Mouse (Mus musculus) heart, embryonic 12.5 days (tissue): ENCODE measurements at regions not wholly inside any gene's neighbourhood (a gene's known extent, or its start where the extent isn't known, plus 50 kb on each side); places are given as distances from the start of the nearest gene placed in this dataset.

ENCODE experiments used
- ATAC-seq: fragments of 200-750 bp; cut with Nextera tagmentation; 2 replicates; pipeline ENCODE4 v1.8.0; 2017; ENCODE audit warnings: moderate TSS enrichment, moderate library complexity; ENCODE audit not compliant: insufficient number of reproducible peaks, low FRiP score
- H3K27ac ChIP-seq: fragments of 300-500 bp; sonication (generic); 2 replicates; pipeline ENCODE4 v1.5.1; 2016; ENCODE audit warnings: mild to moderate bottlenecking, moderate library complexity; ENCODE audit not compliant: poor library complexity, severe bottlenecking
- H3K27me3 ChIP-seq: fragments of 300-500 bp; sonication (generic); replicated peaks from 2 replicates; pipeline ENCODE4 v1.6.1; 2016; ENCODE audit warnings: mild to moderate bottlenecking, moderate library complexity
- H3K36me3 ChIP-seq: fragments of 300-500 bp; sonication (generic); 2 replicates; pipeline ENCODE4 v1.6.1; 2016; ENCODE audit warnings: mild to moderate bottlenecking, moderate library complexity
- H3K4me1 ChIP-seq: fragments of 300-500 bp; sonication (generic); replicated peaks from 2 replicates; pipeline ENCODE4 v1.6.1; 2016; ENCODE audit warnings: mild to moderate bottlenecking
- H3K4me2 ChIP-seq: fragments of 300-500 bp; sonication (generic); 2 replicates; pipeline ENCODE4 v1.6.1; 2016; ENCODE audit warnings: mild to moderate bottlenecking, moderate library complexity
- H3K4me3 ChIP-seq: fragments of 300-500 bp; sonication (generic); 2 replicates; pipeline ENCODE4 v1.5.1; 2016; ENCODE audit warnings: mild to moderate bottlenecking
- H3K9ac ChIP-seq: fragments of 300-500 bp; sonication (generic); 2 replicates; pipeline ENCODE4 v1.6.1; 2016; ENCODE audit warnings: mild to moderate bottlenecking, moderate library complexity
- H3K9me3 ChIP-seq: fragments of 300-500 bp; sonication (generic); replicated peaks from 2 replicates; pipeline ENCODE4 v1.6.1; 2016; ENCODE audit warnings: mild to moderate bottlenecking, moderate library complexity
- WGBS: fragments of 180-500 bp; shearing (Covaris S2); methylation state at CpG from one replicate; pipeline ENCODE4 v1.1.7; 2016; 5-methylcytosine and 5-hydroxymethylcytosine counted together

DNA sequence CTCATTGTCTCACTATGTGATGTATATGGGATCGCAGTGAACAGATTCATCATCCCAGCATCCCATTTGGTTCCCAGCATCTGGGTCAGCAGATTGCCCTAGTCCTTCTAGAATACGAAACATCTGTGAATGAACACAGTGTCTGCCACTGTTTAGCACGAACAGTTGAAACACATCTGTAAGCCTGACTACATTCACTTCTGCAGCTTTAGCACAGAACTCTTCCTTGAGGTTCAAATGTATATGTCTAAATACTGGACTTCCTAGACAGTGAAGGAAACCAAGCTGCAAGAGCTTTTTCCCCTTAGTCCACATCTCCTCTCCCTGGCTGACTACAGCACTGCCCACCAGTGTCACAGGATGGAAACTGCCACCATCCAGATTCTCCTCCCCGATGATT, 283.0 kb upstream of the Tle4 start:
- no peak for ATAC-seq
- Histone ChIP-seq H3K36me3 (no peaks in the 10 kb centered on the region), H3K9me3 (no peaks in the 10 kb centered on the region), H3K4me1 (peaks cover 12% of the 10 kb centered on the region), H3K27me3 (peaks cover 11% of the 10 kb centered on the region; the same call in 1 of the 2 replicates), H3K27ac (no peak overlapping the region), H3K4me2 (no peak overlapping the region), H3K9ac (no peak overlapping the region), H3K4me3 (no peak overlapping the region)
- WGBS, result 79% methylated on average over 4 of the region's 4 CpGs

DNA sequence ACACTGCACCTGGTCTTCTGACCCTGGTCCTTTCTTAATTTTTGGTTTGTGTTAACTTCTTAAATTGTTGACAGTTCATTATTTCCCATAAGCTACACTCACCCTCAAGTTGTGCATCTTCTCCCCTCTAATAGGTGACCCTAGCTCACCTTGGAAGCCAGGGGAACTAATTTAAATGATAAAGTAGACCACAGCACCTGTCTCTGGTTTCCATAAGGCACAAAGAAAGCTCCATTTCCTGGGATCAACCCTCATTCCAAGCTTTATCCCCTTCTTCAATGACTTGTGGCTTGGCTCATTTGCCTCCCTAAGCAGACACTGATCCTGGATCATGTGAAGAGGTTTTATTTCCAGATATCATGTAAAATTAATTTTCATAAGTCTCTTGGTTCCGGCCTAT, 276.1 kb upstream of the Tle4 start:
- Histone ChIP-seq H3K4me2 (no peak overlapping the region), H3K9me3 (no peaks in the 10 kb centered on the region), H3K4me1 (no peaks in the 10 kb centered on the region; the same call in 1 of the 2 replicates), H3K27me3 (no peaks in the 10 kb centered on the region), H3K9ac (no peak overlapping the region), H3K36me3 (no peaks in the 10 kb centered on the region), H3K4me3 (no peak overlapping the region), H3K27ac (no peak overlapping the region)
- ATAC-seq, result no peak
- WGBS, result 79% methylated on average over 1 of the region's 1 CpGs

DNA sequence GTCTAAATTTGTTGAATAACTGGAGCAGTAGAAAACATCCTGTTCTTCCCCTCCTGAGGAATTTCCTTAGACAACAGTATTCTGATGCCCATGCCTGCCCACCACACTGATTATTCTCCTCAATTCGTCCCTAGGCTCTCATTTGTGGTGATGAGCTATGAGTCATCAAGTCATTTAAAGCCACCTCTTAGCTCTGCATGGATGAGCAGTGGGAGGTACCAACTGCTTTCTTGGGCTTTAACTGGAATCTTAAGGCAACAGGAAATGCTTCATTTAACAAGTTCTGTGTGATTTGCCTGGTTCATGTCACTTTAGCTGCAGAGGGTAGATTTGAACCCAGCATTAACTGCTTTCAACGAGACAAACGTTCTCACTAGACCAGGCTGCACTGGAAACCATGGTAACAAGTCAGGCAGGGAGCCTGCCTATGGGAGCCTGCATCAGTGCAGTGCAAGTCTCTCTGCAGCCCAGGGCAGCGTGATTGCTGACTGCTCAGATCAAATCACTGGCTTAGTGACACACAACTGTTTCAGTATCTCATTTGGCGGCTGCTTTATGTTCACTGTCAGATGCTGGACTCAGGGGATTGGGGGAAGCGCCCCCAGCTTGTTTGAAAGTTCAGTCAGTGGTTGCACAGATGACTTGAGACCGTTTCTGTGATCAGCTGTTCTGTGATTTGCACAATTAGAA, 273.5 kb upstream of the Tle4 start:
- H3K36me3 ChIP-seq, result no peaks in the 10 kb centered on the region
- no peak overlapping the region for H3K4me2 ChIP-seq
- H3K9me3 ChIP-seq, result no peaks in the 10 kb centered on the region
- no peak overlapping the region for H3K9ac ChIP-seq
- H3K4me3 ChIP-seq, result no peak overlapping the region
- no peaks in the 10 kb centered on the region for H3K27me3 ChIP-seq
- no peak overlapping the region for H3K27ac ChIP-seq
- no peak for ATAC-seq
- 13% methylated on average over 7 of the region's 7 CpGs for WGBS
- H3K4me1 ChIP-seq, result no peaks in the 10 kb centered on the region; the same call in 1 of the 2 replicates

DNA sequence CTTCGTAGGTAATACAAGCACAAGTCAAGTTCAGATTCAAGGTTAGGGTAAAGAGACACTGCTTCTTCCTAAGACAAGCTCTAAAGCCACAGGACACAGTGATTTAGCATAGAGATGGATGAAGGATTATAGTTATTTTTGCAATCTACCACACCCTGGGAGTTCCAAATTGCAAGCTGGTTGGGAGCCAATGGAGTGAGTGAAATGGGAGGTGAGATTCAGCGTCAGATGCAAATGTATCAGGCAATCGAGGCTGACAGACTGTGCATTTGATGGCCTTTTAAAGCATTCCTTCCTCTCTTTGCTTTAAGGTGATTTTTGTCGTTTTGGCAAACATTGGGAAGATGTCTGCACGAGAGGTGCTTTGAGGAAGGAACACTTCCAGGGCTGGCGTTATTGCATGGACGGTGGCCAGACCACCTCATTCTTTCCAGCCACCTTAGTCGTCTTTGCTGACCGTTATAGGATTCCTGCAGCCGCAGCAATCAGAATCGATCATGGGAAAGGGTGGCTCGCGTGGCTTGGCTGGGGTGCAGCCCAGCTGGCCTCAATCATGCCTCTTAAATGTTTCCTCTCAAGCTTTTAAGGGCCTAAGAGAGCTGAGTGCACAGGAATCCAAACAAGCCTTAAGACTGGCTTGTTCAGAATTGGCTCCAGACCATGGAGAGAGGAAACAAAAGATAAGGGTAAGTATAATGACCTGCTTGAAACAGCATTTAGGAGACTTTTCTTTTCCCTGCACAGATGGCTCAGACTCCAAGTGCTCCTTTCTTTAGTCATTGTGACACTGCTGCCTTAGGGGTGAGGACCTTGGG, 265.0 kb upstream of the Tle4 start:
- 0 out of 2 replicates have a peak, but pooled peaks cover 2% of the 10 kb centered on the region for H3K9me3 ChIP-seq
- H3K4me2 ChIP-seq, result no peak overlapping the region
- no peak for ATAC-seq
- H3K4me3 ChIP-seq, result no peak overlapping the region
- no peak overlapping the region for H3K27ac ChIP-seq
- H3K36me3 ChIP-seq, result no peaks in the 10 kb centered on the region
- H3K27me3 ChIP-seq, result no peaks in the 10 kb centered on the region
- 38% methylated on average over 13 of the region's 13 CpGs for WGBS
- peaks cover 8% of the 10 kb centered on the region; the same call in 1 of the 2 replicates for H3K4me1 ChIP-seq
- no peak overlapping the region for H3K9ac ChIP-seq

DNA sequence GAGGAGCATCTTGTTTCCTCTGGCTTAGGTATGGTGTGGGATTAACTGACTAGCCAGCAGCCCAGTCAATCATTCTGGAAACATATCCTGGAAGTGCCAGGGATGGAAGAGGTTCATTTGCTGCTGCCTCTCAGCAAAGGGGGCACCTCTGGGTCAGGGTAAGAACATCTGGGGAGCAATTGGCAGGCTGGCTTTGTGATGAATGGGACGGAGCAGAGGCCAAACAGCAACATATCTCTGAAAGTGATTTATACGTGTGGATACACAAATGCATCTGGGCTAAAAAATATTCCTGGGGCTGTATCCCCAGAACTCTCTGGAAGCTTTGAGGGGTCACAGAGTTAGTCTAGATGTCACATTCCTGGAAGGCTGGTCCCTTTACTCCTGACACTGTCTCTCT, 257.2 kb upstream of the Tle4 start:
- no peak overlapping the region for H3K27ac ChIP-seq
- no peak overlapping the region for H3K4me3 ChIP-seq
- ATAC-seq, result no peak
- no peak overlapping the region for H3K9ac ChIP-seq
- H3K36me3 ChIP-seq, result no peaks in the 10 kb centered on the region
- 68% methylated on average over 2 of the region's 2 CpGs for WGBS
- no peaks in the 10 kb centered on the region for H3K4me1 ChIP-seq
- no peaks in the 10 kb centered on the region for H3K27me3 ChIP-seq
- H3K9me3 ChIP-seq, result 0 out of 2 replicates have a peak, but pooled peaks cover 2% of the 10 kb centered on the region
- H3K4me2 ChIP-seq, result no peak overlapping the region

DNA sequence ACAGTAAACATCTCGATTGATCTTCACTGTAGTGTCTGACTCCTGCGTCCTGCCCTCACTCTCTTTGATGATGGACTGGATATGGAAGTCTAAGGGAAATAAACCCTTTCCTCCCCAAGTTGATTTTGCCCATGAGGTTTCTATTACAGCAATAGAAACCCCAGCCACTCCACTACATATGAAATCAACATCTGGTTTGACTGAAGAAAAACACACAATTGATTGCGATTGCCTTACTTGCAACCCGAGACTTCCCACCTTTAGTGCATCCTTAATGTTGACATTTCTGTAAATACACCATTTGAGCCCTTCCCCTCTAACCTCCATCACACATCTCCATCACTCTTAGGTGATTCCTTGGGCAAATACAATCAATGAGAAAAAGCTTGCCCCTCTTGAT, 255.6 kb upstream of the Tle4 start:
- H3K4me1 ChIP-seq, result no peaks in the 10 kb centered on the region
- H3K9me3 ChIP-seq, result no peaks in the 10 kb centered on the region
- H3K4me2 ChIP-seq, result no peak overlapping the region
- WGBS, result 72% methylated on average over 4 of the region's 4 CpGs
- no peak overlapping the region for H3K27ac ChIP-seq
- H3K36me3 ChIP-seq, result no peaks in the 10 kb centered on the region
- no peak overlapping the region for H3K4me3 ChIP-seq
- ATAC-seq, result no peak
- H3K9ac ChIP-seq, result no peak overlapping the region
- no peaks in the 10 kb centered on the region for H3K27me3 ChIP-seq

DNA sequence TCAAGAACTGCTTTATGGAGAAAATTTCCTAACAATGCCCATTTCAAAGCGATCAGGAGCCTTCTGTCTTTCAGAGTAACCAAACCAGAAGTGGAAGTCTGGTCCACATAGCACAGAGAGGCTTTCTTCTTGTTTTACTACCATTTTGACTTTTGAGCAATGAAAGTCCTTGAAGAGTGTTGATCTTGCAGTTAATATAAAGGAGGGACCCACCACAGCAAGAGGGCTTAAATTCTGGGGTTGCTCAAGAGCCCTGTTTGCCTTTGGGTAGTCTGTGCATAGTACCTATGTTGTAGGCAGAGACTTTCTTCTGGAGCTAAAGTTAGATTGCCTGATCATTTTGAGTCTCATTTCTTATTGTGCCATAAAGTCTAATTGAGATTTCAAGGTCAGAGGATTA, 251.7 kb upstream of the Tle4 start:
- WGBS, result 69% methylated on average over 1 of the region's 1 CpGs
- no peak for ATAC-seq
- H3K27me3 ChIP-seq, result no peaks in the 10 kb centered on the region; the same call in 1 of the 2 replicates

DNA sequence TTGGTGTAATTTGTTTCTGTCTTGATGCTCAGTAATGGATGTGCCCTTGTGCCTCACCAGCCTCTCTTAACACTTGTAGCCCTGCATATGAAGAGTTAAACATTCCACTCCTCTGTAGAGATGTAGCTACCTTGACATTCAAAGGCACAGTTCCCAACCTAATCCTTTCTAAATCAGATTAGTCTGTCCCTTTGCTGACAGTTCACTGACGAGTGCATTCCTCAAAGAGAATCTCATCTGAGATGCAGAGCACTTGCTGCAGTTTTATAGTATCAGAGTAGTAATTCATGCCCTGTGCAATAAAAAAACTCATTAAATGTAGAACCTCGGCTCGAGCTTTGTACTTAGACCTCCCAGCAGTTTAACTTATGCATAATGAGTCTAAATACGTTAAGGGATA, 249.3 kb upstream of the Tle4 start:
- Histone ChIP-seq H3K27ac (no peak overlapping the region), H3K27me3 (no peaks in the 10 kb centered on the region; the same call in 1 of the 2 replicates), H3K9me3 (no peaks in the 10 kb centered on the region), H3K4me1 (no peaks in the 10 kb centered on the region), H3K4me3 (no peak overlapping the region), H3K4me2 (no peak overlapping the region), H3K36me3 (no peaks in the 10 kb centered on the region), H3K9ac (no peak overlapping the region)
- ATAC-seq, result no peak
- WGBS, result 59% methylated on average over 4 of the region's 4 CpGs

More for the DNA sequence above, 251.7 kb upstream of the Tle4 start:
- Histone ChIP-seq H3K4me3 (no peak overlapping the region), H3K27ac (no peak overlapping the region), H3K36me3 (no peaks in the 10 kb centered on the region), H3K4me2 (no peak overlapping the region), H3K9ac (no peak overlapping the region), H3K4me1 (no peaks in the 10 kb centered on the region), H3K9me3 (no peaks in the 10 kb centered on the region)

DNA sequence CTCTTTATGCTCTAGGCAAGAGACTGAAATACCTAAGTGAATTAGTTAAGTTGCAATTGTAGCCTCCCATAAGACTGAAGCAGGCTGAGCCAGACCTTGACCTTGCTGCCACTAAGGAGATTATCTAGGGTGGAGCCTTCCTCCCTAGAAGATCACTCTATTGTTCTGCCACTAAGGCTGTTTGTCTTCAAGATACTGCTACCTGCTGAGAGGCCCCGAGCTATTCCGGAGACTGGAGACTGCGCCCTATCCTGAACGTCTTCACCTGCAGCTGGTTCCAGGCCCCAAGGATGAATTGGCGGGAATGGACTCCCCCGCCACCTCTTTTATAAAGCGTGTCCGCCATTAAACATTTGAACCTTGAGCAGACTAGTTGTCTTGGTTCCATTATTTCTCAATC, 237.8 kb upstream of the Tle4 start:
- 61% methylated on average over 8 of the region's 8 CpGs for WGBS
- Histone ChIP-seq H3K4me1 (no peaks in the 10 kb centered on the region), H3K4me3 (no peak overlapping the region), H3K9me3 (no peaks in the 10 kb centered on the region), H3K36me3 (no peaks in the 10 kb centered on the region), H3K27ac (no peak overlapping the region), H3K9ac (no peak overlapping the region), H3K27me3 (no peaks in the 10 kb centered on the region), H3K4me2 (no peak overlapping the region)
- no peak for ATAC-seq

DNA sequence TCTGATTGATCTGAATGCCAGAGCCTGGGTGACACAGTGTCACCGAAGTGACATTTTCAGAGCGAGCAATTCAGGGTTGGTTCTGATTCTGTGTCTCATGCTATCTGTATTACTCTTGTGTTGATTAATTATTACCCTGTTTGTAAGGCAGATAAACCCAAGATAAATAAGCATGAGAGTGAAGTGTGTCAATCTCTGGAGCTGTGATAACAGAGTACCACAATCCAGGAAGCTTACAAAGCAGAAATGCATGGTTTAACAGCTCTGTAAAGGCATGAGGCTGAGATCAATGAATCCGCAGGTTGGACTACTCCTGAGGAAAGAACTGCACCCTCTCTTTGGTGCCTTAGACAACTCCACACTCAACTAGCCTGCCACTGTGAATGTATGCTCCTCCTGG, 218.5 kb upstream of the Tle4 start:
- Histone ChIP-seq H3K9me3 (0 out of 2 replicates have a peak, but pooled peaks cover 2% of the 10 kb centered on the region), H3K27ac (no peak overlapping the region), H3K36me3 (no peaks in the 10 kb centered on the region), H3K27me3 (no peaks in the 10 kb centered on the region), H3K4me3 (no peak overlapping the region), H3K4me2 (no peak overlapping the region), H3K9ac (no peak overlapping the region), H3K4me1 (no peaks in the 10 kb centered on the region)
- WGBS, result 60% methylated on average over 3 of the region's 3 CpGs
- no peak for ATAC-seq

DNA sequence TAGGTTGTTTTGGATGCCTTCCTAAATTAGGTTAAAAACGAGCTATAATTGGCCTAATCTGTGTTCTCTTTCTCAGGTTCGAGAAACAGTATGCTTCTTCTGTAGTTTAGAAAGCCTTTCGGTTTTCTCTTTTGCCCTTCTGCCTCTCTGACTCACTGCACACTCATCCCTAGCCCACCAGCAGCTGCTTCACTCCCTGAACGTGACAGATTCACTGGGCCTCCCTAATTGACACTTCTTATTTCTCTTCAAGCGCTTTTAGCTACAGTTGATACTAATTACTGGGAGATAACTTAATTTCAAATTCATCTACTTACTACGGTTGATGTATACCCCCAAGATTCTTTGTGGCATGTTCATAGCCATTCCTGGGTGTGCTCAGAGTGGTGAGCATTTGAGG, 208.9 kb upstream of the Tle4 start:
- Histone ChIP-seq H3K27ac (no peak overlapping the region), H3K4me3 (no peak overlapping the region), H3K9me3 (no peaks in the 10 kb centered on the region), H3K36me3 (no peaks in the 10 kb centered on the region), H3K4me2 (no peak overlapping the region), H3K27me3 (peaks cover 15% of the 10 kb centered on the region), H3K4me1 (peaks cover 5% of the 10 kb centered on the region), H3K9ac (no peak overlapping the region)
- WGBS, result 68% methylated on average over 6 of the region's 6 CpGs
- no peak for ATAC-seq
